Mouse (Mus musculus) lung, adult 2 months (tissue): ENCODE measurements around the gene Gnb5.

Experiments used
- CTCF ChIP-seq: fragments of 200-500 bp; IDR thresholded peaks from 2 replicates; pipeline ENCODE4 v1.5.1; 2011; ENCODE audit warnings: mild to moderate bottlenecking, low read length, control low read depth; ENCODE audit not compliant: insufficient read depth
- POLR2A ChIP-seq: fragments of 200-500 bp; IDR thresholded peaks from 2 replicates; pipeline ENCODE4 v1.6.1; 2011; ENCODE audit warnings: low read depth, mild to moderate bottlenecking, control low read depth, low read length, borderline replicate concordance; ENCODE audit errors: extremely low read depth

- TF ChIP-seq CTCF = no peak
- TF ChIP-seq POLR2A = no peak
Measured at GRCm38 (mm10) chr9:75315238-75315637, 9.2 kb downstream of the Gnb5 start.
